Comparison of ENCODE assay signal across 26 mouse cellular contexts in the genomic region with DNA sequence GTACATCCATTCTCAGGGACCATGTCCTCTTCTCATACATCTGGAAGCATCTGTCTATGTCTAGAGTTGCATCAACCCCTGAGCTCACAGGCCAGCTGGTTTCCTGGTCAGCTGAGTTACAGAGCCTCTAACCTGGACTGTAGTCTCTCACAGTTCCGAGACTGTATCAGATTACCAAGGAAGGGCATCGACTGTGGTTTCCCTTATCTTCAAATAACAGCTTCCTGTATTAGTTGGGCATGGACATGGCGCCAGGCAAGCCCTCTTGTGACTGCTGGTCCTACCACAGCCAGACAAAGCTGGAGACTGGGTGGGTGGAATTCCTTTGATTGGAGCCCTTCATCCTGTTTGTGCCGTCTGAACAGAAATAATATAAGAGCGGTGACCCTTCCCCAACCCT. TPM values are rescaled to one million over a fixed set of nuclear protein-coding genes. Genes with fewer than 3 reads are reported as not detected.
DNase-seq lines count a peak whose midpoint lies in the region; ATAC-seq and TF ChIP-seq lines count a peak whose summit lies in the region.
"Had no signal": no experiment of that assay in that cellular context is flagged by ENCODE, and none has a peak within 500 bp of the region (broad histone marks: within the 10 kb centered on the region; RNA-seq: fewer than 3 reads in every experiment).

No protein-coding gene starts in this region.

- H3ac ChIP-seq in C2C12 (ENCODE audit: control insufficient read depth, insufficient read length, low read depth), result no peak overlapping the region

- H3K9me3 ChIP-seq in lung, postnatal 0 days (ENCODE audit: low read length), result no peaks in the 10 kb centered on the region
- no peaks in the 10 kb centered on the region for H3K9me3 ChIP-seq in stomach, postnatal 0 days (ENCODE audit: control insufficient read depth, low read length)
- H3K9me3 ChIP-seq: embryonic facial prominence, embryonic 10.5 days; embryonic facial prominence, embryonic 12.5 days; forebrain, embryonic 13.5 days; forebrain, embryonic 15.5 days had no signal

- no peak for TF ChIP-seq EP300 in lung, postnatal 0 days (IDR thresholded peaks at IDR 0.05)
- no peak for TF ChIP-seq EP300 in stomach, postnatal 0 days (optimal IDR thresholded peaks at IDR 0.05)

- no peaks in the 10 kb centered on the region for H3K27me3 ChIP-seq in lung, postnatal 0 days (replicated peaks; ENCODE audit: insufficient read depth, low read length)
- no peaks in the 10 kb centered on the region for H3K27me3 ChIP-seq in C2C12 (ENCODE audit: control insufficient read depth, insufficient read depth, insufficient read length)
- no peaks in the 10 kb centered on the region for H3K27me3 ChIP-seq in stomach, postnatal 0 days (ENCODE audit: control insufficient read depth, insufficient read depth, low read length)
- H3K27me3 ChIP-seq: embryonic facial prominence, embryonic 12.5 days; forebrain, embryonic 13.5 days; forebrain, embryonic 15.5 days had no signal

- no peak overlapping the region for H3K4me3 ChIP-seq in lung, postnatal 0 days (ENCODE audit: low read depth, low read length)
- no peak overlapping the region for H3K4me3 ChIP-seq in C2C12 (ENCODE audit: insufficient read depth, poor library complexity, severe bottlenecking)
- no peak overlapping the region for H3K4me3 ChIP-seq in stomach, postnatal 0 days (ENCODE audit: low read depth, low read length)
- H3K4me3 ChIP-seq: embryonic facial prominence, embryonic 10.5 days; embryonic facial prominence, embryonic 12.5 days; forebrain, embryonic 13.5 days; forebrain, embryonic 15.5 days had no signal

- no peak overlapping the region for H3K4me2 ChIP-seq in lung, postnatal 0 days (replicated peaks; ENCODE audit: low read depth, low read length)
- H3K4me2 ChIP-seq in stomach, postnatal 0 days (replicated peaks; ENCODE audit: low read depth), result no peak overlapping the region
- H3K4me2 ChIP-seq: embryonic facial prominence, embryonic 12.5 days; forebrain, embryonic 13.5 days; forebrain, embryonic 15.5 days had no signal

- no peaks in the 10 kb centered on the region for H3K36me3 ChIP-seq in lung, postnatal 0 days (ENCODE audit: insufficient read depth, low read length)
- H3K36me3 ChIP-seq in C2C12 (ENCODE audit: control insufficient read depth, insufficient read depth), result no peaks in the 10 kb centered on the region
- H3K36me3 ChIP-seq in stomach, postnatal 0 days (ENCODE audit: control insufficient read depth, insufficient read depth, low read length), result no peaks in the 10 kb centered on the region
- H3K36me3 ChIP-seq: embryonic facial prominence, embryonic 10.5 days; embryonic facial prominence, embryonic 12.5 days; forebrain, embryonic 15.5 days had no signal

- 52% methylated on average over 5 of the region's 5 CpGs for WGBS in lung, postnatal 0 days
- 70% methylated on average over 5 of the region's 5 CpGs for WGBS in stomach, postnatal 0 days

- no peak for TF ChIP-seq CTCF in lung, postnatal 0 days (IDR thresholded peaks at IDR 0.05)
- no peak for TF ChIP-seq CTCF in C2C12 (IDR thresholded peaks at IDR 0.05; ENCODE audit: control insufficient read depth, insufficient read depth, insufficient read length)
- no peak for TF ChIP-seq CTCF in stomach, postnatal 0 days (IDR thresholded peaks at IDR 0.05; ENCODE audit: low read depth)

- DNase-seq in lung, postnatal 10 days, result peak; percentile 5
- no peak for DNase-seq in lung, postnatal 0 days (ENCODE audit: low spot score)
- DNase-seq in lung, postnatal 4 days, result peak; percentile 4 to 29
- no peak for DNase-seq in lung, postnatal 14 days
- DNase-seq in stomach, postnatal 0 days (ENCODE audit: low spot score), result no peak
- DNase-seq in c-Kit-positive CD71-positive TER-119-positive erythroid progenitor cells, embryonic 14.5 days (ENCODE audit: low spot score), result no peak
- no peak for DNase-seq in right cerebral cortex, postnatal 4 days
- DNase-seq: adrenal gland, adult 2 months; adrenal gland, postnatal 10 days; adrenal gland, postnatal 25 days; B cell, adult 2 months; cerebellum, adult 11-12 months; cerebellum, adult 2 months; cerebellum, adult 9-10 months; cerebellum, postnatal 10 days; cerebellum, postnatal 25 days; forebrain, postnatal 0 days had no signal

- no peaks in the 10 kb centered on the region for H3K4me1 ChIP-seq in lung, postnatal 0 days (ENCODE audit: insufficient read depth, low read depth, low read length)
- H3K4me1 ChIP-seq in stomach, postnatal 0 days (replicated peaks; ENCODE audit: control insufficient read depth, insufficient read depth), result no peaks in the 10 kb centered on the region
- H3K4me1 ChIP-seq: embryonic facial prominence, embryonic 10.5 days; embryonic facial prominence, embryonic 12.5 days; forebrain, embryonic 13.5 days; forebrain, embryonic 15.5 days had no signal

- no peak overlapping the region for H3K9ac ChIP-seq in lung, postnatal 0 days (replicated peaks; ENCODE audit: low read depth)
- no peak overlapping the region for H3K9ac ChIP-seq in stomach, postnatal 0 days (ENCODE audit: low read length)
- H3K9ac ChIP-seq: embryonic facial prominence, embryonic 12.5 days; forebrain, embryonic 13.5 days; forebrain, embryonic 15.5 days; forebrain, postnatal 0 days had no signal

- H3K79me2 ChIP-seq in C2C12 (ENCODE audit: control insufficient read depth, insufficient read depth), result no peaks in the 10 kb centered on the region

- H3K27ac ChIP-seq in lung, postnatal 0 days (ENCODE audit: low read length), result no peak overlapping the region
- no peak overlapping the region for H3K27ac ChIP-seq in stomach, postnatal 0 days (replicated peaks)
- H3K27ac ChIP-seq: embryonic facial prominence, embryonic 10.5 days; embryonic facial prominence, embryonic 12.5 days; forebrain, embryonic 13.5 days; forebrain, embryonic 15.5 days had no signal

- ATAC-seq in lung, postnatal 0 days, result no peak
- 0 out of 2 replicates have a peak, but pooled peaks have one; percentile 38 for ATAC-seq in stomach, postnatal 0 days (ENCODE audit: low FRiP score, low TSS enrichment)
- ATAC-seq: forebrain, embryonic 13.5 days; forebrain, embryonic 15.5 days; forebrain, postnatal 0 days had no signal

- no peaks in the 10 kb centered on the region for H3K79me3 ChIP-seq in C2C12 (ENCODE audit: low read depth)

TF ChIP-seq in C2C12, 6 proteins besides CTCF, POLR2A, EP300 and RAD21:
- TF ChIP-seq MYOD1 (IDR thresholded peaks at IDR 0.05; ENCODE audit: control insufficient read depth, insufficient read length, low read depth), result peak; percentile 40
- TF ChIP-seq CEBPB (IDR thresholded peaks at IDR 0.05; ENCODE audit: low read depth), result no peak

RNA-seq across cellular contexts. Expression of a gene that starts 6.9 kb away (rescaled TPM):
- not detected in 2 replicates for polyA plus RNA-seq in lung, postnatal 0 days (2015; fragmentation: Nextera tagmentation; extraction: Ambion mirVana)
- not detected for polyA plus RNA-seq in C2C12 (2012; fragmentation: generic; extraction: Trizol)
- not detected in 2 replicates for polyA plus RNA-seq in stomach, postnatal 0 days (2015; fragmentation: Nextera tagmentation; extraction: Ambion mirVana)
- polyA plus RNA-seq: adrenal gland, adult 2 months; brain, embryonic 14.5 days; cerebellum, adult 2 months; cortical plate, adult 2 months; embryonic facial prominence, embryonic 10.5 days; embryonic facial prominence, embryonic 12.5 days; embryonic facial prominence, embryonic 14.5 days; forebrain, embryonic 11.5 days; forebrain, embryonic 13.5 days; forebrain, embryonic 15.5 days; forebrain, postnatal 0 days had no signal

RNA-seq across cellular contexts. Expression of a gene that starts 21.2 kb away (rescaled TPM):
- 0.02 TPM in 1 of 2 replicates, not detected in the other for polyA plus RNA-seq in lung, postnatal 0 days (2015; fragmentation: Nextera tagmentation; extraction: Ambion mirVana)
- 0.27 TPM for polyA plus RNA-seq in C2C12 (2012; fragmentation: generic; extraction: Trizol)
- polyA plus RNA-seq in stomach, postnatal 0 days (2015; fragmentation: Nextera tagmentation; extraction: Ambion mirVana), result 0.06 TPM in 1 of 2 replicates, not detected in the other
- polyA plus RNA-seq: adrenal gland, adult 2 months; embryonic facial prominence, embryonic 10.5 days; embryonic facial prominence, embryonic 12.5 days; embryonic facial prominence, embryonic 14.5 days; forebrain, embryonic 11.5 days; forebrain, embryonic 13.5 days; forebrain, embryonic 15.5 days had no signal

Comparison
In these comparisons a context has a peak if more than half of its experiments do, and no peak if none do; other contexts are left out.
1. DNase-seq: peak in lung, postnatal 10 days (single experiment) and lung, postnatal 4 days (2 of 2); none in lung, postnatal 0 days (single experiment), lung, postnatal 14 days (single experiment), stomach, postnatal 0 days (single experiment), c-Kit-positive CD71-positive TER-119-positive erythroid progenitor cells, embryonic 14.5 days (single experiment) and right cerebral cortex, postnatal 4 days (single experiment).